Mouse (Mus musculus) liver, adult 2 months (tissue): ENCODE data around the gene Rnf166.

ENCODE experiments used
- CTCF ChIP-seq: fragments of 200-500 bp; IDR thresholded peaks from 2 replicates; pipeline ENCODE4 v1.5.1; 2011; ENCODE audit warnings: low read depth, low read length, control low read depth
- POLR2A ChIP-seq: fragments of 200-500 bp; IDR thresholded peaks from 2 replicates; pipeline ENCODE4 v1.6.1; 2011; ENCODE audit warnings: low read length, control low read depth; ENCODE audit not compliant: insufficient read depth; ENCODE audit errors: extremely low read depth

- no peak for TF ChIP-seq POLR2A
- TF ChIP-seq CTCF, result no peak
These were observed 23.7 kb downstream of the Rnf166 start for GRCm38 (mm10) chr8:122452154-122452553.
